ENCODE assay signal across 12 mouse cellular contexts in the genomic region with DNA sequence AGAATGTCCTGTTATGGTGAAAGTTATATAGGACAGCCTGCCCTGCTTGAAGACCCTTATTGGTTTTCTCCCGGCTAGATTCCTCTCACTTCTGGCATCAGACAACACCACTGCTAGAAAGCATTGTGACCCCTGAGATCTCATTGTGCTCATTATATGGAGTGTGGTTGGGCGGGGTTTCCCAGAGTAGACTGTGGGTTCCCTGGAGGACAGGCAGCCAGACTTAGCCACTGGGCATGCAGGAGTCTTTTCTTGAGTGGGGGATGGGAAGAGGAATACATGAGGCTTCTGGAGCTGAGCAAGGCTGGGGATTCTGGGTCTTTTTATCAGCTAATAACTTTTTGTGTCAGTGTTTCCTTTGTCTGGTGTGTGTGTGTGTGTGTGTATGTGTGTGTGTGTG.
DNase-seq lines count a peak whose midpoint lies in the region; ATAC-seq and TF ChIP-seq lines count a peak whose summit lies in the region.
"Had no signal": no experiment of that assay in that cellular context is flagged by ENCODE, and none has a peak within 500 bp of the region (broad histone marks: within the 10 kb centered on the region; RNA-seq: fewer than 3 reads in every experiment).

No protein-coding gene starts in this region.

- no peaks in the 10 kb centered on the region for H3K27me3 ChIP-seq in embryonic facial prominence, embryonic 11.5 days (ENCODE audit: control insufficient read depth, insufficient read depth, low read length)
- H3K27me3 ChIP-seq in hindbrain, embryonic 15.5 days, result no peaks in the 10 kb centered on the region
- H3K27me3 ChIP-seq in midbrain, postnatal 0 days (ENCODE audit: insufficient read depth, low read length), result no peaks in the 10 kb centered on the region
- H3K27me3 ChIP-seq in intestine, embryonic 15.5 days (replicated peaks), result no peaks in the 10 kb centered on the region
- H3K27me3 ChIP-seq in heart, embryonic 11.5 days (ENCODE audit: control insufficient read depth, insufficient read depth, low read length), result no peaks in the 10 kb centered on the region

- no peak for TF ChIP-seq CTCF in midbrain, postnatal 0 days (IDR thresholded peaks at IDR 0.05)

- DNase-seq in embryo, embryonic 10 days (ENCODE audit: low spot score), result peak; percentile 40
- DNase-seq in embryonic facial prominence, embryonic 11.5 days (ENCODE audit: low spot score), result peak; percentile 50
- DNase-seq in midbrain, postnatal 0 days (ENCODE audit: low spot score), result peak; percentile 33
- DNase-seq in yolk sac, embryonic 10.5 days (ENCODE audit: low spot score), result no peak
- DNase-seq: gastrocnemius, adult 2 months; heart, postnatal 10 days; thymus, postnatal 36 days had no signal

- ATAC-seq in embryonic facial prominence, embryonic 11.5 days (replicated peaks; ENCODE audit: insufficient number of reproducible peaks, low FRiP score, low TSS enrichment, low read depth), result no peak; the same call in 1 of the 2 replicates
- ATAC-seq in hindbrain, embryonic 15.5 days (ENCODE audit: low FRiP score, low read depth), result 0 out of 2 replicates have a peak, but pooled peaks have one; percentile 41
- ATAC-seq in midbrain, postnatal 0 days (ENCODE audit: low FRiP score), result peak; percentile 47; the same call in 1 of the 2 replicates
- ATAC-seq in intestine, embryonic 15.5 days, result no peak
- ATAC-seq in heart, embryonic 11.5 days (replicated peaks; ENCODE audit: insufficient number of reproducible peaks, low FRiP score, low TSS enrichment), result no peak
- no peak for ATAC-seq in monocyte, adult 5-6 weeks (replicated peaks; ENCODE audit: insufficient number of reproducible peaks, low FRiP score, low TSS enrichment, poor library complexity, severe bottlenecking)

- no peak overlapping the region for H3K27ac ChIP-seq in embryonic facial prominence, embryonic 11.5 days (replicated peaks; ENCODE audit: low read depth, low read length)
- no peak overlapping the region for H3K27ac ChIP-seq in hindbrain, embryonic 15.5 days (replicated peaks)
- H3K27ac ChIP-seq in midbrain, postnatal 0 days (ENCODE audit: low read depth, low read length), result no peak overlapping the region
- no peak overlapping the region for H3K27ac ChIP-seq in intestine, embryonic 15.5 days
- H3K27ac ChIP-seq in heart, embryonic 11.5 days (ENCODE audit: low read depth, low read length), result no peak overlapping the region
- H3K27ac ChIP-seq: kidney, postnatal 0 days had no signal

- WGBS in embryonic facial prominence, embryonic 11.5 days, result 33% methylated on average over 2 of the region's 2 CpGs
- 24% methylated on average over 2 of the region's 2 CpGs for WGBS in hindbrain, embryonic 15.5 days
- WGBS in midbrain, postnatal 0 days, result 11% methylated on average over 2 of the region's 2 CpGs
- 48% methylated on average over 2 of the region's 2 CpGs for WGBS in intestine, embryonic 15.5 days
- 60% methylated on average over 2 of the region's 2 CpGs for WGBS in heart, embryonic 11.5 days (ENCODE audit: insufficient replicate concordance)

- no peak overlapping the region for H3K9ac ChIP-seq in embryonic facial prominence, embryonic 11.5 days (replicated peaks; ENCODE audit: low read length)
- H3K9ac ChIP-seq in hindbrain, embryonic 15.5 days, result no peak overlapping the region
- H3K9ac ChIP-seq in midbrain, postnatal 0 days (replicated peaks; ENCODE audit: low read length, poor library complexity, severe bottlenecking), result no peak overlapping the region
- no peak overlapping the region for H3K9ac ChIP-seq in intestine, embryonic 15.5 days
- H3K9ac ChIP-seq in heart, embryonic 11.5 days (ENCODE audit: low read depth, low read length), result no peak overlapping the region

- no peaks in the 10 kb centered on the region for H3K4me1 ChIP-seq in embryonic facial prominence, embryonic 11.5 days (ENCODE audit: control insufficient read depth, insufficient read depth, low read length)
- H3K4me1 ChIP-seq in hindbrain, embryonic 15.5 days (replicated peaks), result peaks cover 14% of the 10 kb centered on the region
- H3K4me1 ChIP-seq in midbrain, postnatal 0 days (ENCODE audit: insufficient read depth, low read length), result 0 out of 2 replicates have a peak, but pooled peaks cover 6% of the 10 kb centered on the region
- H3K4me1 ChIP-seq in intestine, embryonic 15.5 days (replicated peaks), result no peaks in the 10 kb centered on the region
- peaks cover 4% of the 10 kb centered on the region; the same call in 1 of the 2 replicates for H3K4me1 ChIP-seq in heart, embryonic 11.5 days (ENCODE audit: control insufficient read depth, insufficient read depth, low read length)

- no peaks in the 10 kb centered on the region for H3K9me3 ChIP-seq in embryonic facial prominence, embryonic 11.5 days (replicated peaks; ENCODE audit: control insufficient read depth, low read length)
- no peaks in the 10 kb centered on the region for H3K9me3 ChIP-seq in hindbrain, embryonic 15.5 days
- no peaks in the 10 kb centered on the region for H3K9me3 ChIP-seq in midbrain, postnatal 0 days (ENCODE audit: low read length)
- no peaks in the 10 kb centered on the region for H3K9me3 ChIP-seq in intestine, embryonic 15.5 days
- no peaks in the 10 kb centered on the region for H3K9me3 ChIP-seq in heart, embryonic 11.5 days (replicated peaks; ENCODE audit: control insufficient read depth, low read length)

- H3K36me3 ChIP-seq in embryonic facial prominence, embryonic 11.5 days (replicated peaks; ENCODE audit: control insufficient read depth, insufficient read depth, low read depth, low read length), result no peaks in the 10 kb centered on the region
- no peaks in the 10 kb centered on the region for H3K36me3 ChIP-seq in hindbrain, embryonic 15.5 days
- no peaks in the 10 kb centered on the region for H3K36me3 ChIP-seq in midbrain, postnatal 0 days (ENCODE audit: insufficient read depth, low read length)
- no peaks in the 10 kb centered on the region for H3K36me3 ChIP-seq in intestine, embryonic 15.5 days
- no peaks in the 10 kb centered on the region for H3K36me3 ChIP-seq in heart, embryonic 11.5 days (ENCODE audit: control insufficient read depth, insufficient read depth, low read length)

- no peak overlapping the region for H3K4me3 ChIP-seq in embryonic facial prominence, embryonic 11.5 days (ENCODE audit: low read depth, low read length)
- H3K4me3 ChIP-seq in hindbrain, embryonic 15.5 days, result no peak overlapping the region
- no peak overlapping the region for H3K4me3 ChIP-seq in midbrain, postnatal 0 days (ENCODE audit: low read depth, low read length)
- H3K4me3 ChIP-seq in intestine, embryonic 15.5 days (replicated peaks), result no peak overlapping the region
- H3K4me3 ChIP-seq in heart, embryonic 11.5 days (ENCODE audit: low read depth, low read length), result no peak overlapping the region
- H3K4me3 ChIP-seq: gastrocnemius, adult 2 months had no signal

- no peak overlapping the region for H3K4me2 ChIP-seq in embryonic facial prominence, embryonic 11.5 days (ENCODE audit: low read depth, low read length)
- no peak overlapping the region for H3K4me2 ChIP-seq in hindbrain, embryonic 15.5 days
- no peak overlapping the region for H3K4me2 ChIP-seq in midbrain, postnatal 0 days (ENCODE audit: low read depth, low read length, poor library complexity, severe bottlenecking)
- H3K4me2 ChIP-seq in intestine, embryonic 15.5 days (replicated peaks), result no peak overlapping the region
- no peak overlapping the region for H3K4me2 ChIP-seq in heart, embryonic 11.5 days

Comparison
In these comparisons a context has a peak if more than half of its experiments do, and no peak if none do; other contexts are left out.
1. ATAC-seq: peak in hindbrain, embryonic 15.5 days (single experiment) and midbrain, postnatal 0 days (single experiment); none in embryonic facial prominence, embryonic 11.5 days (single experiment), intestine, embryonic 15.5 days (single experiment), heart, embryonic 11.5 days (single experiment) and monocyte, adult 5-6 weeks (single experiment).